Mouse (Mus musculus) hindbrain, postnatal 0 days (tissue): ENCODE data around the gene Mmp2. TPM values are rescaled to one million over a fixed set of nuclear protein-coding genes. Genes with fewer than 3 reads are reported as not detected.

Experiments
- ATAC-seq: fragments of 200-750 bp; cut with Nextera tagmentation; 2 replicates; pipeline ENCODE4 v1.8.0; 2017; ENCODE audit warnings: mild to moderate bottlenecking, moderate TSS enrichment, moderate library complexity
- DNase-seq: peaks from one replicate; pipeline ENCODE4 v3.0.0-alpha.2; 2015; ENCODE audit warnings: low spot score
- H3K27ac ChIP-seq: fragments of 300-500 bp; sonication (generic); 2 replicates; pipeline ENCODE4 v1.5.1; 2014; ENCODE audit warnings: mild to moderate bottlenecking
- H3K27me3 ChIP-seq: fragments of 300-500 bp; sonication (generic); 2 replicates; pipeline ENCODE4 v1.6.1; 2014; ENCODE audit warnings: low read length, mixed read lengths; ENCODE audit not compliant: insufficient read depth
- H3K36me3 ChIP-seq: fragments of 300-500 bp; sonication (generic); 2 replicates; pipeline ENCODE4 v1.6.1; 2014; ENCODE audit warnings: low read length, mixed read lengths; ENCODE audit not compliant: insufficient read depth
- H3K4me1 ChIP-seq: fragments of 300-500 bp; sonication (generic); 2 replicates; pipeline ENCODE4 v1.6.1; 2014; ENCODE audit warnings: antibody characterized with exemption, low read length, mixed read lengths; ENCODE audit not compliant: insufficient read depth
- H3K4me2 ChIP-seq: fragments of 300-500 bp; sonication (generic); 2 replicates; pipeline ENCODE4 v1.6.1; 2014; ENCODE audit warnings: low read depth, mild to moderate bottlenecking, low read length, moderate library complexity, mixed read lengths
- H3K4me3 ChIP-seq: fragments of 300-500 bp; sonication (generic); 2 replicates; pipeline ENCODE4 v1.5.1; 2014; ENCODE audit warnings: low read length
- H3K9ac ChIP-seq: fragments of 300-500 bp; sonication (generic); replicated peaks from 2 replicates; pipeline ENCODE4 v1.6.1; 2014; ENCODE audit warnings: mild to moderate bottlenecking, low read length, moderate library complexity, mixed read lengths
- H3K9me3 ChIP-seq: fragments of 300-500 bp; sonication (generic); 2 replicates; pipeline ENCODE4 v1.6.1; 2016; ENCODE audit warnings: low read length, mixed read lengths
- CTCF ChIP-seq: IDR thresholded peaks from 2 replicates; pipeline ENCODE4 v1.5.1; 2016; ENCODE audit warnings: antibody characterized with exemption, control low read depth, low read depth
- WGBS: fragments of 180-500 bp; shearing (Covaris S2); extraction: QIAGEN DNeasy Blood & Tissue Kit; methylation state at CpG from one replicate; pipeline ENCODE4 v1.1.7; 2014; 5-methylcytosine and 5-hydroxymethylcytosine counted together
- polyA plus RNA-seq: library from polyadenylated mRNA; unstranded; fragments of >200 nt; fragmentation: Nextera tagmentation; extraction: Ambion mirVana; gene quantifications from 2 replicates; pipeline ENCODE4 v1.2.1, GENCODE M21; 2015
- total RNA-seq: library from RNA; depleted of rRNA; stranded (reverse); fragments of >200 nt; gene quantifications from 2 replicates; pipeline ENCODE4 v1.2.3, GENCODE M21; 2014

Mmp2 gene
- total and polyA plus RNA-seq, 2 experiments from 2014 or later: 16.1 to 16.9 TPM

DNA sequence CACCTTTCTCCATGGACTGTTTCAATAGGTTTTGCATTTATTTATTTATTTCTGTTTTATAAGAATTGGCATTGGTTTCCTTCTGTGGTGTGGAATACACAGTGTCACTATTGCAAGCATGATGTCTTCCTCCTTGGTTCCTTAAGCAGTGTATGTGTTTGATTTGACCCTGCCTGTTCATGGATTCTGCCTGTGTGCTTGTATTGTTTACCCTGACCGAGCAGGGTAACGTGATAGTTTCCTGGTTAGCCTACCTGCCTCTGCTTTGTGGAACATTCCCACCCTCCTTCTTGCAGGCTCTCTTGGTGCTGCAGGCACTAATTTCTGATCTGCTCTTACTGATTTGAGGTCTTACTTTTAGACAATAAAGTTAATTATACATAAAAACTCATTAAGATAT is 66.8 kb downstream of the Mmp2 start:
- no peak for TF ChIP-seq CTCF
- Histone ChIP-seq H3K9ac (no peak overlapping the region), H3K4me2 (no peak overlapping the region), H3K4me3 (no peak overlapping the region), H3K27me3 (no peaks in the 10 kb centered on the region), H3K36me3 (no peaks in the 10 kb centered on the region), H3K9me3 (no peaks in the 10 kb centered on the region), H3K4me1 (no peaks in the 10 kb centered on the region), H3K27ac (no peak overlapping the region)
- WGBS: 77% methylated on average over 2 of the region's 2 CpGs
- ATAC-seq (no peak), DNase-seq (no peak)

DNA sequence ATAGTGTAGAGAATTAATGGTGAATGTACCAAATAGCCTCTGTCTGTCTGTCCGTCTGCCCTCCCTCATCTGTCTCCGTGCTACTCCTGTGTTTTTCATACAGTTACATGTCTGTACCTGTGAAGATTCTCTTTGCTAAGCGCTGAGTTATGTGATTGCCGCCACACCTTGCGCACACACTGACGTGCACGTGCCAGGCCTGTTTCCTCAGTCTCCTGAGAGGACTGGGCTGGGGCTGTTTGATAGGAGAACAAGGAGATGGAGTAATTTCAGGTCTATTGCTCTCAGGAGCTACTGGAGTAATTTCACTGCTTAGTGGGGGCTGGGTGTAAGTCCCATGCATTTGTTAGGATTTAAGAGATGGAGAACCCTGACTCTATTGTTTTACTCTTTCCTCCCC is 68.0 kb downstream of the Mmp2 start:
- Histone ChIP-seq H3K27ac (no peak overlapping the region), H3K4me1 (no peaks in the 10 kb centered on the region), H3K4me3 (no peak overlapping the region), H3K9ac (no peak overlapping the region), H3K9me3 (no peaks in the 10 kb centered on the region), H3K4me2 (no peak overlapping the region), H3K36me3 (no peaks in the 10 kb centered on the region), H3K27me3 (no peaks in the 10 kb centered on the region)
- ATAC-seq (no peak), DNase-seq (no peak)
- TF ChIP-seq CTCF: no peak
- 89% methylated on average over 7 of the region's 7 CpGs for WGBS

DNA sequence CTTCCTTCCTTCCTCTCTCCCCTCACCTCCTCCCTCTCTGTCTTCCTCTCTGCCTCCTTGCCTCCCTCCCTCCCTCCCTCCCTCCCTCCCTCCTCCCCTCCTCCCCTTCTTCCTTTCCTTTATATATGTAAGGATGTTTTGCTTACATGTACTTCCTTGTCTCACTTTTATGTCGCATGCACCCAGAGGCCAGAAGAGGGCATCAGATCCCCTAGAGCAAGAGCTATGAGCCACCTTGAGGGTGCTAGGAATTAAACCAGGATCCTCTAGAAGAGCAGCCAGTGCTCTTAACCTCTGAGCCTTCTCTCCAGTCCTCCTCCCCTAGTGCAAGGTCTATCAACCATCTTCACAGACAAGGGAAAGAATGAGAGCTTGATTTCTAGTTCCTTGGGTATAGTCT is 69.0 kb downstream of the Mmp2 start:
- 81% methylated on average over 1 of the region's 1 CpGs for WGBS
- no peak for ATAC-seq

DNA sequence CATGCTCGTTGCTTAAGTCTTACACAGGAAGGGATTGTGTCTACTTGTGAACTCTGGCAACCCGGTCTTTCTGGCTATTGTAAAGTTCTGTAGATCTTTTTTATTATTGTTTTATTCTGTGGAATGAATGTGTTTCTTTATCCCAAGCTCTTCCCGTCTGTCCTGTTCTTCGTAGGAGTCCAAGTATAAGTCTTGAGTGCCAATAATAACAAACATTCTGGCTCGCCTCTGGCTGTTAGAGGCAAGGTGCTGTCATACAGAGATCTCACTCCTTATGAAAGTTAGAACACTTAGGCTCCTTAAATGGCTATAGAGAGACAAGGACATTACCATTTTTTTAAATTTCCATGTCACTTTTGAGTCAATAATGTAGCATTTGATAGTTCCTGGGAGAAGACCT is 69.5 kb downstream of the Mmp2 start:
- WGBS: 74% methylated on average over 5 of the region's 5 CpGs
- no peak overlapping the region for H3K4me2 ChIP-seq
- no peaks in the 10 kb centered on the region for H3K4me1 ChIP-seq
- TF ChIP-seq CTCF: no peak
- ATAC-seq: no peak
- no peaks in the 10 kb centered on the region for H3K36me3 ChIP-seq
- no peak overlapping the region for H3K27ac ChIP-seq
- no peak for DNase-seq
- H3K9ac ChIP-seq: no peak overlapping the region
- H3K9me3 ChIP-seq: no peaks in the 10 kb centered on the region
- H3K4me3 ChIP-seq: no peak overlapping the region
- H3K27me3 ChIP-seq: no peaks in the 10 kb centered on the region

More for the DNA sequence above, 69.0 kb downstream of the Mmp2 start:
- DNase-seq: no peak
- Histone ChIP-seq H3K4me1 (no peaks in the 10 kb centered on the region), H3K4me3 (no peak overlapping the region), H3K9me3 (no peaks in the 10 kb centered on the region), H3K36me3 (no peaks in the 10 kb centered on the region), H3K27ac (no peak overlapping the region), H3K4me2 (no peak overlapping the region), H3K9ac (no peak overlapping the region), H3K27me3 (no peaks in the 10 kb centered on the region)
- TF ChIP-seq CTCF: no peak

DNA sequence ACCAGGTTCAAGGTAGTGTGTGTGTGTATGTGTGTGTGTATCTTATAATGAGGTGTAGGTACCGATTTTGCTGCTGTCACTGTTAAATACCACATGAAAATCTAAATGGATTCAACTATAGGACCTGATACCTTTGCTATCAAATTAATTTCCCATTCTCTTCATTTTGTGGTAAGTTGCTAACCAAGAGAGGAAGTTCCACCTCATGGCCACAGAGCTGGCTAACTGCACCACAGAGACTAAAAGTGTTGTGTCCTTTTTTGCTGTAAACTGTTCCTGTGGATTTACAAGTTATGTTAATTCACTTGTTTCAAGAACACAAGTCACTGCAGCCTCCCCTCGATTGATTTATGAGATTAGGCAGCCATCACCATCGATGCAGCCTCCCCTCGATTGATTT is 70.7 kb downstream of the Mmp2 start:
- Histone ChIP-seq H3K4me3 (no peak overlapping the region), H3K36me3 (no peaks in the 10 kb centered on the region), H3K4me2 (no peak overlapping the region), H3K9ac (no peak overlapping the region), H3K27ac (no peak overlapping the region), H3K9me3 (no peaks in the 10 kb centered on the region), H3K4me1 (no peaks in the 10 kb centered on the region; the same call in 1 of the 2 replicates), H3K27me3 (no peaks in the 10 kb centered on the region)
- 84% methylated on average over 4 of the region's 4 CpGs for WGBS
- TF ChIP-seq CTCF: no peak
- no peak for DNase-seq
- ATAC-seq: no peak

DNA sequence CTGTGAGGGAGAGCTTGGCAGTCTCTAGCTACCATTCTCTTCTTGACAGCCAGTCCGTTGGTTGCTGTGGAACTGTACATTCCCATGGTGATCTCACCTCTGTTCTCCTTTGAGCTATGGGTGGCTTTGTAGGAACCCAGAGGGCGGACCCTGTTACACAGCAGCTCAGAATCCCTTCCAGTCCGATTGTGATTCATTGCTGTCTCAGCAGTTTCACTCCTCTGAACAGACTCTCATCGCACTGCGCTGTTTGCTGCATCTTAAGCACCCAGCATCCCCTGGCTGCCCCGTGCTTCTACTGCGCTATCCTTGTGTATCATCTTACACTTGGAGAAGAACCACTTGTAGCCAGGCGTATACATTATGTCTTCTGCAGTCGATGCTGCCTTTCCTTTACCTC is 72.5 kb downstream of the Mmp2 start:
- peaks cover 4% of the 10 kb centered on the region; the same call in 1 of the 2 replicates for H3K4me1 ChIP-seq
- ATAC-seq (peak; percentile 38; the same call in 1 of the 2 replicates), DNase-seq (peak; percentile 14)
- WGBS: 66% methylated on average over 9 of the region's 9 CpGs
- no peaks in the 10 kb centered on the region for H3K9me3 ChIP-seq
- no peak for TF ChIP-seq CTCF
- no peaks in the 10 kb centered on the region for H3K27me3 ChIP-seq
- no peak overlapping the region for H3K27ac ChIP-seq
- H3K4me3 ChIP-seq: no peak overlapping the region
- no peak overlapping the region for H3K4me2 ChIP-seq
- H3K9ac ChIP-seq: no peak overlapping the region
- no peaks in the 10 kb centered on the region for H3K36me3 ChIP-seq

DNA sequence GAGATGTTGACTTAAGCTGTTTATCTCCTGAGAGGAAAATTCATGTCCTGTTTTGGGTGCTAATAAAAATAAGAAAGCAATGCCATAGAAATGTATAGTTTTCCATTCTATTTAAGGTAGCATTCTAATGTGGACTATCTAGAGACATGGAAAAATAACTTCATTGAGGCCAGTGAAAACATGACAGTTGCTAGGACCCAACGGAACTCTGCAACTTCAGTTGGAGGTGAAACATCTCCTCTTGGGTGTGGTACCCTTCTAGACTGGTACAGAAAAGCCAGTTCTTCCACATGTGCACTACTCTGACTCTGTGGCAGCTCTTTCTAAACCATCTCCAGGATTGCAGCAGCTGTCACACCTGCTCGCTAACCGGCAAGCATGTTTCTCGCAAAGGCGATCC is 74.0 kb downstream of the Mmp2 start, which contains the start of gene Capns2:
TSS of gene Capns2 (plus strand) at position 301 of the 400 bp plus-strand sequence.
- DNase-seq (no peak), ATAC-seq (no peak)
- no peak for TF ChIP-seq CTCF
- Histone ChIP-seq H3K27me3 (no peaks in the 10 kb centered on the region), H3K4me3 (no peak within 1 kb of the TSS), H3K36me3 (no peaks in the 10 kb centered on the region), H3K9ac (no peak within 1 kb of the TSS), H3K27ac (no peak within 1 kb of the TSS), H3K4me1 (peaks cover 4% of the 10 kb centered on the region; the same call in 1 of the 2 replicates), H3K9me3 (no peaks in the 10 kb centered on the region), H3K4me2 (no peak within 1 kb of the TSS)
- WGBS: 98% methylated on average over 5 of the region's 5 CpGs
